Mouse (Mus musculus): ENCODE measurements around the gene Mmp14. TPM values are rescaled to one million over a fixed set of nuclear protein-coding genes. Genes with fewer than 3 reads are reported as not detected.

Gene Mmp14
- polyA plus RNA-seq (2012; fragmentation: generic; extraction: Trizol): 100 to 1,000 TPM in 1 of 2 experiments, 10 to 100 TPM in 1; 33.7 to 322 TPM

GRCm38 (mm10) chr14:54431334-54432077, at the start of gene Mmp14:
Mmp14 (plus strand) TSS chr14:54431612.

GRCm38 (mm10) chr14:54417623-54418081, 13.8 kb upstream of the Mmp14 start, which contains the start of gene Slc7a7:
Slc7a7 (minus strand) TSS chr14:54417780.

DNA sequence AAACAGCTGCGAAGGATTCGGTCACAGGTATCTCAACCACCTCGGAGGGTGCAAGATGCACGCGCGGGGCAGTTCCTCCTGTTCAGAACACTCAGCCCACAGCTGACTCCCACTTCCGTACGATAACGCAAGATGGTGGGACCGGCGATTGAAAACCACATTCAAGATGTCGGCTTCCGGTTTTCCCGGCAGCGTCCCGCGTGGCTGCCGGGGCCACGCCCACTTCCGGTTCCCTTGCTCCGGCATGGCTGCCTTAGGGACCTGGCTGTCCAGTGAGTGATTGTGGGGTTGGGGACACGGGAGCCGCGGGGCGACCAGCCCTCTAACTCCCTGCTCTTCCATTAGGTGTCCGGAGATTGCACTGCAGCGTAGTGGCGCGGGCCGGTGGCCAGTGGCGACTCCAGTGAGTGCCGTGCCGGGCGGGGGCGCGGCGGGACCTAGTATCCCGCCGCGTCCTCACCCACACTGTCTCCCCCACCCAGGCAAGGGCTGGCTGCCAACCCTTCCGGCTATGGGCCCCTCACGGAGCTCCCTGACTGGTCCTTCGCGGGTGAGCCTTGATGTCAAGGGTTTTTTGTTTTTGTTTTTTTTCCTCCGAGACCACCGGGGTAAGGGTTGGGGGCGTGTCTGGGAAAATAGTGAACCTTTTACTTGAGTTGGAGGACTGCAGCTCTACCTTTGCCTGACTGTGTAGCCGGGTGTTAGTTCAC, 4.6 kb upstream of the Mmp14 start, which contains the start of gene Mrpl52:
Gene Mrpl52 (plus strand): TSS at position 221 of the 710 bp plus-strand sequence.

GRCm38 (mm10) chr14:54463959-54464292, 32.5 kb downstream of the Mmp14 start, which contains the start of gene Lrp10:
Lrp10 (plus strand) TSS chr14:54464137.

GRCm38 (mm10) chr14:54475941-54476844, 44.8 kb downstream of the Mmp14 start, which contains the start of gene Rem2:
Rem2 (plus strand) TSS chr14:54476100.

Other genes starting within 250 kb of the Mmp14 start
- 100 to 1,000 TPM; 272 to 352 TPM for gene Dad1, start 177.5 kb upstream of the Mmp14 start, polyA plus RNA-seq (2012; fragmentation: generic; extraction: Trizol)
- gene Abhd4, start 177.4 kb upstream of the Mmp14 start, polyA plus RNA-seq (2012; fragmentation: generic; extraction: Trizol): 10 to 100 TPM; 27.5 to 79.6 TPM
- gene Olfr49, start 146.7 kb upstream of the Mmp14 start, polyA plus RNA-seq (2012; fragmentation: generic; extraction: Trizol): not detected
- gene Oxa1l, start 70.8 kb upstream of the Mmp14 start, polyA plus RNA-seq (2012; fragmentation: generic; extraction: Trizol): 10 to 100 TPM; 66.8 to 70.6 TPM
- 1 to 10 TPM in 1 of 2 experiments, under 1 TPM in 1; 0.19 to 1.9 TPM for gene Slc7a7, start 13.8 kb upstream of the Mmp14 start, polyA plus RNA-seq (2012; fragmentation: generic; extraction: Trizol)
- gene Mrpl52, start 4.7 kb upstream of the Mmp14 start, polyA plus RNA-seq (2012; fragmentation: generic; extraction: Trizol): 100 to 1,000 TPM; 362 to 381 TPM
- gene Lrp10, start 32.5 kb downstream of the Mmp14 start, polyA plus RNA-seq (2012; fragmentation: generic; extraction: Trizol): 10 to 100 TPM; 33.4 to 60.8 TPM
- gene Rem2, start 44.5 kb downstream of the Mmp14 start, polyA plus RNA-seq (2012; fragmentation: generic; extraction: Trizol): under 1 TPM in 1 of 2 experiments, not detected in 1; 0.18 TPM
- gene Prmt5, start 85.9 kb downstream of the Mmp14 start, polyA plus RNA-seq (2012; fragmentation: generic; extraction: Trizol): 10 to 100 TPM; 35.7 to 56.0 TPM
- 10 to 100 TPM; 27.7 to 29.6 TPM for gene Haus4, start 123.0 kb downstream of the Mmp14 start, polyA plus RNA-seq (2012; fragmentation: generic; extraction: Trizol)
- 10 to 100 TPM; 13.2 to 19.5 TPM for gene Ajuba, start 145.9 kb downstream of the Mmp14 start, polyA plus RNA-seq (2012; fragmentation: generic; extraction: Trizol)
- 1 to 10 TPM; 1.4 to 8.7 TPM for gene 4931414P19Rik, start 174.4 kb downstream of the Mmp14 start, polyA plus RNA-seq (2012; fragmentation: generic; extraction: Trizol)
- gene Psmb5, start 186.4 kb downstream of the Mmp14 start, polyA plus RNA-seq (2012; fragmentation: generic; extraction: Trizol): 100 to 1,000 TPM; 235 to 495 TPM
- under 1 TPM; 0.02 TPM for gene Psmb11, start 189.8 kb downstream of the Mmp14 start, polyA plus RNA-seq (2012; fragmentation: generic; extraction: Trizol)
- gene Gm17606, start 209.3 kb downstream of the Mmp14 start, polyA plus RNA-seq (2012; fragmentation: generic; extraction: Trizol): not detected
- 1 to 10 TPM in 1 of 2 experiments, under 1 TPM in 1; 0.97 to 2.1 TPM for gene Cdh24, start 209.8 kb downstream of the Mmp14 start, polyA plus RNA-seq (2012; fragmentation: generic; extraction: Trizol)